In genomic region chr10:25296657-25297369, GRCm38 (mm10) we compare ENCODE assay signal across 8 mouse cellular contexts. TPM values are rescaled to one million over a fixed set of nuclear protein-coding genes. Genes with fewer than 3 reads are reported as not detected.
DNase-seq lines count a peak whose midpoint lies in the region; ATAC-seq lines count a peak whose summit lies in the region.

No protein-coding gene starts in this region.

- H3K36me3 ChIP-seq in intestine, embryonic 15.5 days: no peaks in the 10 kb centered on the region
- no peaks in the 10 kb centered on the region for H3K36me3 ChIP-seq in midbrain, embryonic 10.5 days

- peak overlapping the region; percentile 69 for H3K4me2 ChIP-seq in intestine, embryonic 15.5 days (replicated peaks)

- intact Hi-C loops in gastrocnemius, postnatal 36 days (cut with DNase I): loop anchor here (5.0 kb wide), 1 partner anchor 60 kb away; the partner anchor contains the start of gene Epb41l2
- intact Hi-C loops in left cerebral cortex, postnatal 36 days (cut with DNase I): loop anchor here (1.0 to 5.0 kb wide), 2 partner anchors 62 to 135 kb away; partner anchors contain the start of gene Epb41l2

- H3K9me3 ChIP-seq in intestine, embryonic 15.5 days: no peaks in the 10 kb centered on the region
- H3K9me3 ChIP-seq in midbrain, embryonic 10.5 days (replicated peaks): no peaks in the 10 kb centered on the region

- H3K4me1 ChIP-seq in intestine, embryonic 15.5 days (replicated peaks): peaks cover 8% of the 10 kb centered on the region; the same call in 1 of the 2 replicates
- peaks cover 28% of the 10 kb centered on the region for H3K4me1 ChIP-seq in midbrain, embryonic 10.5 days

- peak; percentile 83 for DNase-seq in adrenal gland, adult 8-10 months
- peak; percentile 85 for DNase-seq in embryo, embryonic 9.5 days (ENCODE audit: extremely low spot score)
- DNase-seq in gastrocnemius, postnatal 36 days: peak; percentile 85 to 91
- DNase-seq in left cerebral cortex, postnatal 36 days (ENCODE audit: low spot score in 2 of 2): peak; percentile 84 to 87
- DNase-seq in midbrain, embryonic 10.5 days (ENCODE audit: low spot score): peak; percentile 84
- peak; percentile 62 to 72 for DNase-seq in right cerebral cortex, postnatal 36 days (ENCODE audit: low spot score in 2 of 2)
- peak; percentile 87 to 89 for DNase-seq in urinary bladder, postnatal 4 days (ENCODE audit: low spot score in 2 of 2)

- H3K27ac ChIP-seq in intestine, embryonic 15.5 days: peak overlapping the region; percentile 94
- H3K27ac ChIP-seq in midbrain, embryonic 10.5 days (replicated peaks): peak overlapping the region; percentile 94

- ATAC-seq in intestine, embryonic 15.5 days: peak; percentile 95

- H3K4me3 ChIP-seq in intestine, embryonic 15.5 days (replicated peaks): peak overlapping the region; percentile 80
- H3K4me3 ChIP-seq in midbrain, embryonic 10.5 days: peak overlapping the region; percentile 71

- under 1% methylated on average over 79 of the region's 81 CpGs for WGBS in intestine, embryonic 15.5 days
- WGBS in midbrain, embryonic 10.5 days: under 1% methylated on average over 80 of the region's 81 CpGs

- H3K9ac ChIP-seq in intestine, embryonic 15.5 days: peak overlapping the region; percentile 77

- no peaks in the 10 kb centered on the region for H3K27me3 ChIP-seq in intestine, embryonic 15.5 days (replicated peaks)
- no peaks in the 10 kb centered on the region for H3K27me3 ChIP-seq in midbrain, embryonic 10.5 days (ENCODE audit: low read depth, poor library complexity, severe bottlenecking)

RNA-seq across cellular contexts. Expression of gene Akap7, which starts 10.9 kb away (rescaled TPM):
- 10 to 100 TPM; 56.7 to 83.5 (median 69.8) TPM for total RNA-seq in adrenal gland, adult 8-10 months (2022)
- total RNA-seq in gastrocnemius, postnatal 36 days (2021): 10 to 100 TPM; 18.6 to 23.3 TPM
- 41.9 and 45.6 TPM in 2 replicates for polyA plus RNA-seq in intestine, embryonic 15.5 days (2015; fragmentation: Nextera tagmentation; extraction: Ambion mirVana)
- total RNA-seq in left cerebral cortex, postnatal 36 days (2021): 10 to 100 TPM; 58.5 to 65.0 TPM
- 17.2 and 17.5 TPM in 2 replicates for polyA plus RNA-seq in midbrain, embryonic 10.5 days (2016; fragmentation: Nextera tagmentation; extraction: Ambion mirVana)

Comparison
In these comparisons a context has a peak if more than half of its experiments do, and no peak if none do; other contexts are left out.
1. Peak in every context shown above with its lines: DNase-seq, ATAC-seq, H3K4me3 ChIP-seq and H3K27ac ChIP-seq.